Mouse (Mus musculus) heart, embryonic 11.5 days (tissue): Measurements from ENCODE around the gene Gm10234. TPM values are rescaled to one million over a fixed set of nuclear protein-coding genes. Genes with fewer than 3 reads are reported as not detected.

Experiments
- ATAC-seq: fragments of 200-750 bp; cut with Nextera tagmentation; replicated peaks from 2 replicates; pipeline ENCODE4 v1.8.0; 2017; ENCODE audit warnings: moderate library complexity; ENCODE audit not compliant: insufficient number of reproducible peaks, low FRiP score, low TSS enrichment
- H3K27ac ChIP-seq: fragments of 300-500 bp; sonication (generic); 2 replicates; pipeline ENCODE4 v1.5.1; 2014; ENCODE audit warnings: mild to moderate bottlenecking, low read depth, low read length
- H3K27me3 ChIP-seq: fragments of 300-500 bp; sonication (generic); 2 replicates; pipeline ENCODE4 v1.6.1; 2014; ENCODE audit warnings: mild to moderate bottlenecking, low read length, mixed read lengths; ENCODE audit not compliant: control insufficient read depth, insufficient read depth
- H3K36me3 ChIP-seq: fragments of 300-500 bp; sonication (generic); 2 replicates; pipeline ENCODE4 v1.6.1; 2014; ENCODE audit warnings: mild to moderate bottlenecking, low read length, moderate library complexity, mixed read lengths; ENCODE audit not compliant: control insufficient read depth, insufficient read depth
- H3K4me1 ChIP-seq: fragments of 300-500 bp; sonication (generic); 2 replicates; pipeline ENCODE4 v1.6.1; 2014; ENCODE audit warnings: low read length; ENCODE audit not compliant: control insufficient read depth, insufficient read depth
- H3K4me2 ChIP-seq: fragments of 300-500 bp; sonication (generic); 2 replicates; pipeline ENCODE4 v1.6.1; 2014; ENCODE audit warnings: mild to moderate bottlenecking, moderate library complexity
- H3K4me3 ChIP-seq: fragments of 300-500 bp; sonication (generic); 2 replicates; pipeline ENCODE4 v1.5.1; 2014; ENCODE audit warnings: low read depth, low read length
- H3K9ac ChIP-seq: fragments of 300-500 bp; sonication (generic); 2 replicates; pipeline ENCODE4 v1.6.1; 2014; ENCODE audit warnings: mild to moderate bottlenecking, low read depth, low read length, moderate library complexity
- H3K9me3 ChIP-seq: fragments of 300-500 bp; sonication (generic); replicated peaks from 2 replicates; pipeline ENCODE4 v1.6.1; 2016; ENCODE audit warnings: low read length; ENCODE audit not compliant: control insufficient read depth
- WGBS: fragments of 180-500 bp; shearing (Covaris S2); extraction: QIAGEN DNeasy Blood & Tissue Kit; methylation state at CpG from one replicate; pipeline ENCODE4 v1.1.7; 2014; ENCODE audit not compliant: insufficient replicate concordance; 5-methylcytosine and 5-hydroxymethylcytosine counted together
- polyA plus RNA-seq: library from polyadenylated mRNA; unstranded; fragments of >200 nt; fragmentation: Nextera tagmentation; extraction: Ambion mirVana; gene quantifications from 2 replicates; pipeline ENCODE4 v1.2.1, GENCODE M21; 2014

Gm10234 gene
- polyA plus RNA-seq, 1 experiment from 2014 or later, result not detected

DNA sequence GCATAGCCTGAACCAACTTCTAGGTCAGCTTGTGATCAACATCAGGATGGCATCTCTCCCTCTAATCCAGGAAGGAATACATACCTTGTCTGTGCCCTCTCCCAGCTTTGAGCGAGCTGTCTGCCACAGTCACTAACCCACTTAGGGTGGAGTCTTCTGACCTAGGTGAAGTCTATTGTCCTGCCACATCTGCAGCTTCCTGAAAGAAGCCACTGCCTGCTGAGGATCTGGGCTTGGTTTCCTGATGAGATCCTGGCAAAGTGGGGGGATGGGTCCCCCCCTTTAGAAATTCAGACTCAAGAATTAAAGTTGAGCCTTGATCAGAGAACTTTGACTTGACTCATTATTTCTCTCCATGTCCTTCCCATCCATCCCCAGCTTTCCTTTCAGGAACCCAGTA is 32.0 kb downstream of the Gm10234 start:
- Histone ChIP-seq H3K9me3 (no peaks in the 10 kb centered on the region), H3K36me3 (no peaks in the 10 kb centered on the region), H3K27ac (no peak overlapping the region), H3K27me3 (no peaks in the 10 kb centered on the region), H3K4me3 (no peak overlapping the region), H3K9ac (no peak overlapping the region), H3K4me1 (no peaks in the 10 kb centered on the region), H3K4me2 (no peak overlapping the region)
- 67% methylated on average over 1 of the region's 1 CpGs for WGBS
- no peak for ATAC-seq

DNA sequence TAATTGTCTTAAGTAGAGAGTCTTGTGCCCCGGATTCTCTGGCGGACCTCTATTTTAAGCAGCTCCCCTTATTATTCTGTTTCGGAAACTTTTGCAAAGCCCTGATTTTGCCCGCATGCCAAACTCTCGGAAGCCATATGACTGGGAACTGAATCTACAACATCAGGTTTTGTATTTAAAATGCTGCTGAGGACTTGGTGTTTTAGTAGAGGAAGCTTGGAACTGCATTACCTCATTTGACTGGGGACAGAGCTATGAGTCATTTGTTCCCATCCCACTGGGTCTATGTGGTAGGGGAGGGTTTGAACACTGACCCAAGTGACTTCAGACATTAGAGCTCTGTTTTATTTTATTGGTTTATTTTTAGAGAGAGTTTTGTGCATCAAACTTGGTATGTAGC is 38.2 kb downstream of the Gm10234 start:
- ATAC-seq, result no peak
- no peaks in the 10 kb centered on the region for H3K9me3 ChIP-seq
- 78% methylated on average over 5 of the region's 5 CpGs for WGBS
- no peak overlapping the region for H3K4me2 ChIP-seq
- no peak overlapping the region for H3K9ac ChIP-seq
- H3K4me3 ChIP-seq, result no peak overlapping the region
- no peaks in the 10 kb centered on the region for H3K27me3 ChIP-seq
- H3K4me1 ChIP-seq, result no peaks in the 10 kb centered on the region
- H3K27ac ChIP-seq, result no peak overlapping the region
- no peaks in the 10 kb centered on the region for H3K36me3 ChIP-seq

- no peak overlapping the region for H3K4me2 ChIP-seq
These were observed 40.8 kb downstream of the Gm10234 start for GRCm38 (mm10) chr6:95362707-95363106.

DNA sequence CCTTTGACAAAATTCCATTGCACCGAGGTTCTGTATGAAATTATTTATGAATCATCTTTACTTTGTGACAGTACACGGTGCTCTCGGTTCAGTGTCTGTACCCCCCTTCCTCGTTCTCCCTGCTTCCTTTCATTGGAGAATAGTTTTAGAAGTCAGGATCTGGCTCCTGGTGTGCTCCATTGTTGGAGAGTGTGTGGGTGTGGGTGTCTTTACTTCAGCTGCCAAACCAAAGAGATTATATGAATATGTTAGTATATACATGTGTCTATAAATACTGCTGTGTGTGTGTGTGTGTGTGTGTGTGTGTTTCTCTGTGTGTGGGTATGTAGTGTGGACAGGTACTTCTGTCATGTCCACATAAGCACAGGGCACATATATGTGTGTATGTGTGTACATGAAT is 49.9 kb downstream of the Gm10234 start:
- no peaks in the 10 kb centered on the region for H3K9me3 ChIP-seq
- no peak for ATAC-seq
- no peaks in the 10 kb centered on the region for H3K27me3 ChIP-seq
- H3K27ac ChIP-seq, result no peak overlapping the region
- H3K36me3 ChIP-seq, result no peaks in the 10 kb centered on the region
- 81% methylated on average over 4 of the region's 4 CpGs for WGBS
- H3K4me1 ChIP-seq, result no peaks in the 10 kb centered on the region
- H3K4me2 ChIP-seq, result no peak overlapping the region
- H3K9ac ChIP-seq, result no peak overlapping the region
- H3K4me3 ChIP-seq, result no peak overlapping the region

More at GRCm38 (mm10) chr6:95362707-95363106, 40.8 kb downstream of the Gm10234 start:
- H3K36me3 ChIP-seq, result no peaks in the 10 kb centered on the region
- H3K27me3 ChIP-seq, result no peaks in the 10 kb centered on the region
- WGBS, result 84% methylated on average over 5 of the region's 5 CpGs
- H3K4me3 ChIP-seq, result no peak overlapping the region
- H3K9me3 ChIP-seq, result no peaks in the 10 kb centered on the region
- no peaks in the 10 kb centered on the region for H3K4me1 ChIP-seq
- H3K27ac ChIP-seq, result no peak overlapping the region
- no peak for ATAC-seq
- H3K9ac ChIP-seq, result no peak overlapping the region

Other genes with a start within 250 kb of the Gm10234 start
- 2.3 and 2.8 TPM in 2 replicates for gene Kbtbd8, start 204.9 kb upstream of the Gm10234 start, polyA plus RNA-seq